Comparison of ENCODE assay signal across 11 mouse cellular contexts in genomic region chr9:32500063-32500462, GRCm38 (mm10).
A peak's percentile ranks its signal among the peaks of the same experiment; 100 is the strongest.
DNase-seq lines count a peak whose midpoint lies in the region.
"Had no signal": no experiment of that assay in that cellular context is flagged by ENCODE, and none has a peak within 500 bp of the region (broad histone marks: within the 10 kb centered on the region; RNA-seq: fewer than 3 reads in every experiment).

No protein-coding gene starts in this region.

- H3K36me3 ChIP-seq in splenic B cell, adult 2 months (ENCODE audit: control insufficient read depth, insufficient read depth, low read length, poor library complexity, severe bottlenecking) = no peaks in the 10 kb centered on the region; the same call in 1 of the 2 replicates
- H3K36me3 ChIP-seq: heart, embryonic 10.5 days; liver, embryonic 12.5 days had no signal

- no peaks in the 10 kb centered on the region for H3K27me3 ChIP-seq in splenic B cell, adult 2 months (ENCODE audit: control insufficient read depth, insufficient read depth, low read length, poor library complexity, severe bottlenecking)

- peak; percentile 76 to 77 for DNase-seq in spleen, postnatal 36 days (ENCODE audit: low spot score in 2 of 2)
- no peak for DNase-seq in spleen, postnatal 10 days (ENCODE audit: low spot score in 2 of 2)
- peak; percentile 74 for DNase-seq in T-cell, adult 2 months (ENCODE audit: low spot score)
- peak; percentile 81 for DNase-seq in induced T-regulatory cell, adult 2 months (ENCODE audit: low read depth)
- peak; percentile 83 for DNase-seq in splenic B cell, adult 2 months (ENCODE audit: low read depth, low spot score)
- no peak for DNase-seq in urinary bladder, adult 18-20 months (ENCODE audit: low spot score in 2 of 2)
- DNase-seq in cerebellum, postnatal 25 days = no peak
- DNase-seq: cerebellum, adult 2 months; kidney, adult 18-20 months had no signal

Comparison
In these comparisons a context has a peak if more than half of its experiments do, and no peak if none do; other contexts are left out.
1. DNase-seq: peak in spleen, postnatal 36 days (2 of 2), T-cell, adult 2 months (single experiment), induced T-regulatory cell, adult 2 months (single experiment) and splenic B cell, adult 2 months (single experiment); none in spleen, postnatal 10 days (0 of 2), urinary bladder, adult 18-20 months (0 of 2) and cerebellum, postnatal 25 days (0 of 2).